Mouse (Mus musculus) heart, adult 2 months (tissue): ENCODE data around the gene Lrrc4. TPM values are rescaled to one million over a fixed set of nuclear protein-coding genes. Genes with fewer than 3 reads are reported as not detected.

ENCODE experiments used
- DNase-seq, 2 experiments: peaks; one replicate each; pipeline ENCODE4 v3.0.0; 2021
- H3K27ac ChIP-seq: fragments of 200-600 bp; 2 replicates; pipeline ENCODE4 v1.8.1; 2022
- H3K27me3 ChIP-seq: fragments of 200-500 bp; 2 replicates; pipeline ENCODE4 v1.6.1; 2012; ENCODE audit warnings: mild to moderate bottlenecking, low read length, inconsistent platforms, mixed read lengths; ENCODE audit not compliant: control insufficient read depth, insufficient read depth
- H3K36me3 ChIP-seq: fragments of 200-500 bp; 2 replicates; pipeline ENCODE4 v1.6.1; 2012; ENCODE audit warnings: low read length, inconsistent platforms; ENCODE audit not compliant: control insufficient read depth, insufficient read depth
- H3K4me1 ChIP-seq: fragments of 200-500 bp; 2 replicates; pipeline ENCODE4 v1.6.1; 2011; ENCODE audit warnings: low read length; ENCODE audit not compliant: control insufficient read depth, insufficient read depth
- H3K4me3 ChIP-seq: fragments of 200-600 bp; 2 replicates; pipeline ENCODE4 v1.8.1; 2022
- H3K79me2 ChIP-seq: fragments of 200-500 bp; replicated peaks from 2 replicates; pipeline ENCODE4 v1.6.1; 2012; ENCODE audit warnings: mild to moderate bottlenecking, inconsistent platforms, low read length, moderate library complexity, mixed read lengths; ENCODE audit not compliant: control insufficient read depth, insufficient read depth
- H3K9ac ChIP-seq: fragments of 200-500 bp; 2 replicates; pipeline ENCODE4 v1.6.1; 2012; ENCODE audit warnings: low read depth, mild to moderate bottlenecking, control low read depth, inconsistent platforms, low read length, mixed read lengths
- CTCF ChIP-seq: fragments of 200-600 bp; IDR thresholded peaks from 2 replicates; pipeline ENCODE4 v1.8.1; 2022; ENCODE audit warnings: antibody characterized with exemption, mild to moderate bottlenecking, moderate library complexity
- EP300 ChIP-seq: fragments of 200-500 bp; IDR thresholded peaks from 2 replicates; pipeline ENCODE4 v1.6.1; 2011; ENCODE audit warnings: low read depth, low read length, control low read depth; ENCODE audit not compliant: insufficient read depth
- POLR2A ChIP-seq: fragments of 200-500 bp; IDR thresholded peaks from 2 replicates; pipeline ENCODE4 v1.6.1; 2011; ENCODE audit warnings: mild to moderate bottlenecking, low read depth, low read length, control low read depth; ENCODE audit not compliant: insufficient read depth
- WGBS: fragments of 180-500 bp; shearing (Covaris S2); methylation state at CpG from one replicate; pipeline ENCODE4 v1.1.7; 2018; 5-methylcytosine and 5-hydroxymethylcytosine counted together
- intact Hi-C: fragments of 180-260 bp; cut with DNase I; formaldehyde crosslinking; loops from one replicate; pipeline ENCODE4 v1.15.1; 2025
- polyA plus RNA-seq: library from polyadenylated mRNA; depleted of rRNA; stranded (reverse); fragments of >200 nt; gene quantifications from 2 replicates; pipeline ENCODE4 v1.2.3, GENCODE M21; 2012
- total RNA-seq, 2 experiments: library from RNA; stranded (reverse); gene quantifications; 2 replicates each; pipeline ENCODE4 v1.2.3; 2021

Gene Lrrc4
- total and polyA plus RNA-seq, 3 experiments: 0.43 to 0.68 (median 0.47) TPM

GRCm38 (mm10) chr6:28754127-28754898 is 77.2 kb downstream of the Lrrc4 start:
- TF ChIP-seq POLR2A (no peak), CTCF (no peak), EP300 (no peak)
- Histone ChIP-seq H3K27me3 (no peaks in the 10 kb centered on the region), H3K27ac (no peak overlapping the region), H3K79me2 (no peaks in the 10 kb centered on the region), H3K4me3 (no peak overlapping the region), H3K9ac (no peak overlapping the region), H3K4me1 (no peaks in the 10 kb centered on the region), H3K36me3 (no peaks in the 10 kb centered on the region)
- DNase-seq: no peak
- intact Hi-C loops: no loop called here
- WGBS: 88% methylated on average over 6 of the region's 6 CpGs

DNA sequence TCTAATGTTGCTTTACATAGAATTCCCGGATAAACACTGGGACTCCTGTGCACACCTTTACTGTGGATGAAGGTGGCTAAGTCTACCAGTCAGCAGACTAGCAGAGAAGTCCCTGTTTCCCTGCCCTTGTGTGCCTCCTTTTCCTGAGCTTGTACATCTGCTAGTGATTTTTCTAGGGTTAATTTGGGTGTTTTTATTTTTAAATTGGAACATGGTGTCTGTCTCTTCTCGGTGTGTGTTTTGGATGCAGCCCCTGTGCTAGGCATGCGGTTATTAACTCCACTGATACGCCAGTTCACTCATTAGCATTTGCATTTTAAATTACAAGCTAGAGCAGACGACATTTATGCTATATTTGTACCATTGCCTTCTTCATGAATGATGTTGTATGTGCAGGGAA is 77.9 kb downstream of the Lrrc4 start:
- H3K4me3 ChIP-seq: no peak overlapping the region
- H3K27ac ChIP-seq: no peak overlapping the region
- H3K79me2 ChIP-seq: no peaks in the 10 kb centered on the region
- DNase-seq: no peak
- no peak for TF ChIP-seq EP300
- TF ChIP-seq POLR2A: no peak
- no peak for TF ChIP-seq CTCF
- H3K27me3 ChIP-seq: no peaks in the 10 kb centered on the region
- H3K36me3 ChIP-seq: no peaks in the 10 kb centered on the region
- intact Hi-C loops: no loop called here
- no peaks in the 10 kb centered on the region for H3K4me1 ChIP-seq
- no peak overlapping the region for H3K9ac ChIP-seq
- 91% methylated on average over 5 of the region's 5 CpGs for WGBS

- Histone ChIP-seq H3K79me2 (no peaks in the 10 kb centered on the region), H3K4me1 (no peaks in the 10 kb centered on the region), H3K4me3 (no peak overlapping the region), H3K27me3 (no peaks in the 10 kb centered on the region), H3K36me3 (no peaks in the 10 kb centered on the region), H3K27ac (no peak overlapping the region), H3K9ac (no peak overlapping the region)
- DNase-seq: no peak
- intact Hi-C loops: no loop called here
- TF ChIP-seq EP300: no peak
- WGBS: 96% methylated on average over 5 of the region's 5 CpGs
Observed at GRCm38 (mm10) chr6:28753217-28753616, 78.3 kb downstream of the Lrrc4 start.

DNA sequence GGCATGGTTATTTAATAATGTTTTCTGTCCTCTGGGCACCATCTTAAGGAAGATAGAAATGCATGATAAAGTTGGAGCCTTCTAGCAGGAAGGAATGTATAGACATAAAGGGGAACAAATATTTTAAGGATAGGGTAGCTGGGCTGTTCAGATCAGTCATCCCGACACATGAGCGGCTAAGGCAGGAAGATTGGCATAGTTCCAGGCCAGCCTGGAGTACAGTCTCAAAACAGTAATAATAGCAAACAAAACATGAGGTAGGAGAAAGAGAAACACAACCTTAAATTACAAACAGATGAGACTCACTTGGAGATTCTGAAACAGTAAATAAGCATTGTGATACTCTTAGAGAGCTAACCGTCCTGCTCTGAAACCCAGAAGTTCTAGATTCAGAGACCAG is 80.4 kb downstream of the Lrrc4 start:
- Histone ChIP-seq H3K36me3 (no peaks in the 10 kb centered on the region), H3K4me3 (no peak overlapping the region), H3K9ac (no peak overlapping the region), H3K4me1 (no peaks in the 10 kb centered on the region), H3K27me3 (no peaks in the 10 kb centered on the region), H3K79me2 (no peaks in the 10 kb centered on the region), H3K27ac (no peak overlapping the region)
- WGBS: 64% methylated on average over 3 of the region's 3 CpGs
- DNase-seq: no peak
- intact Hi-C loops: no loop called here
- no peak for TF ChIP-seq EP300
- TF ChIP-seq POLR2A: no peak
- no peak for TF ChIP-seq CTCF

- no peak overlapping the region for H3K27ac ChIP-seq
- 83% methylated on average over 3 of the region's 3 CpGs for WGBS
- intact Hi-C loops: no loop called here
Observed at GRCm38 (mm10) chr6:28749224-28749623, 82.3 kb downstream of the Lrrc4 start.

DNA sequence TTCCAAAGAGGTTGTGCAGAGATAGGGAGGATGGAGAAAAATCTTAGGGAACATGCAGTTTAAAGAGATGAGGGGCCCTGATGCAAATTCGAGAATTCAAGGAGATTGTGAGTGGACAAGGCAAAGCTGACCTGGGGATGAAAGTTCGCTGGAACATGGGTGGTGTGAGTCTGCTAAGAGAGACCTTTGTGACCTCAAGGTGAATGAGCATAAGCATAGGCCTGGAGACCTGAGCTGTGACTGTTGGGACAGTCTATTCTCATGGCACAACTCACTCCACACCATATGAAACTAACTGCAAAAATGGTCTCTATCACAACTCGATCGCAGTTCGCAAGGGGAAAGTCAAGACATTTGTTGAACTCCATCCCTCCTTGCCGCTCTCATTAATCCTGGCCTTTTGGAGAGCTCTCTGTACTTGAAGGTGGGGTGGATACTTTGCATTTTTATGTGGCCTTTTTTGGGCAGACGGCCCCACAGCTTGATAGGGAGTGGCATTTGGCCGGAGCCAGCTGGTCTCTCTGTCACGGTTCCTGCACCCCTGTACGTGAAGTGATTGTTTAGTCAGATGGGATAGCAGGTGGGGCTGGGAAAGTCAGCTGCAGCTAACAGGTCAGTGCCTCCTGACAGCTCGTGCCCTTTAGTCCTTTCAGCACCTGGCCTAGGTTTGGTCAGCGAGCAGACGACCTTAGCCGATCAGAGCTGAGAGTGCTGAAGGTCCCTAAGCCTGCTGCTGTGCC is 83.4 kb downstream of the Lrrc4 start:
- H3K27me3 ChIP-seq: no peaks in the 10 kb centered on the region
- no peak overlapping the region for H3K9ac ChIP-seq
- H3K4me1 ChIP-seq: no peaks in the 10 kb centered on the region; the same call in 1 of the 2 replicates
- no peaks in the 10 kb centered on the region; the same call in 1 of the 2 replicates for H3K36me3 ChIP-seq
- H3K4me3 ChIP-seq: no peak overlapping the region
- H3K79me2 ChIP-seq: no peaks in the 10 kb centered on the region
- 79% methylated on average over 14 of the region's 14 CpGs for WGBS
- H3K27ac ChIP-seq: no peak overlapping the region
- intact Hi-C loops: no loop called here
- TF ChIP-seq CTCF: no peak
- no peak for TF ChIP-seq EP300
- no peak for TF ChIP-seq POLR2A
- no peak for DNase-seq

More at GRCm38 (mm10) chr6:28749224-28749623, 82.3 kb downstream of the Lrrc4 start:
- no peaks in the 10 kb centered on the region for H3K79me2 ChIP-seq
- no peaks in the 10 kb centered on the region for H3K36me3 ChIP-seq
- no peak overlapping the region for H3K4me3 ChIP-seq
- H3K27me3 ChIP-seq: no peaks in the 10 kb centered on the region
- no peak overlapping the region for H3K9ac ChIP-seq
- no peak for DNase-seq
- H3K4me1 ChIP-seq: no peaks in the 10 kb centered on the region
- no peak for TF ChIP-seq CTCF
- TF ChIP-seq POLR2A: no peak
- TF ChIP-seq EP300: no peak
